Mouse (Mus musculus): Measurements from ENCODE around the gene Dip2c. TPM values are rescaled to one million over a fixed set of nuclear protein-coding genes. Genes with fewer than 3 reads are reported as not detected.

Gene Dip2c
- polyA plus RNA-seq, 1 experiment from 2014 or later, result 10.3 TPM

GRCm38 (mm10) chr13:9649894-9650293, 373.6 kb downstream of the Dip2c start:
- H3K4me1 ChIP-seq (replicated peaks), result no peaks in the 10 kb centered on the region
- H3K9me3 ChIP-seq, result no peaks in the 10 kb centered on the region
- H3K9ac ChIP-seq (replicated peaks), result no peak overlapping the region
- H3K4me2 ChIP-seq (replicated peaks), result no peak overlapping the region
- no peak for ATAC-seq
- H3K36me3 ChIP-seq, result peaks cover 25% of the 10 kb centered on the region
- H3K27ac ChIP-seq, result no peak overlapping the region
- no peak overlapping the region for H3K4me3 ChIP-seq (replicated peaks)
- 95% methylated on average over 1 of the region's 1 CpGs for WGBS
- H3K27me3 ChIP-seq, result no peaks in the 10 kb centered on the region

GRCm38 (mm10) chr13:9650580-9650979, 374.3 kb downstream of the Dip2c start:
- ATAC-seq, result no peak
- H3K4me1 ChIP-seq (replicated peaks), result no peaks in the 10 kb centered on the region
- peaks cover 23% of the 10 kb centered on the region; the same call in 1 of the 2 replicates for H3K36me3 ChIP-seq
- no peak overlapping the region for H3K27ac ChIP-seq
- H3K4me2 ChIP-seq (replicated peaks), result no peak overlapping the region
- H3K9me3 ChIP-seq, result no peaks in the 10 kb centered on the region
- H3K27me3 ChIP-seq, result no peaks in the 10 kb centered on the region
- H3K4me3 ChIP-seq (replicated peaks), result no peak overlapping the region
- no peak overlapping the region for H3K9ac ChIP-seq (replicated peaks)

- Histone ChIP-seq H3K36me3 (peaks cover 25% of the 10 kb centered on the region), H3K9ac (replicated peaks) (no peak overlapping the region), H3K27me3 (no peaks in the 10 kb centered on the region), H3K4me1 (replicated peaks) (no peaks in the 10 kb centered on the region), H3K4me2 (replicated peaks) (no peak overlapping the region), H3K9me3 (no peaks in the 10 kb centered on the region), H3K4me3 (replicated peaks) (no peak overlapping the region), H3K27ac (no peak overlapping the region)
- no peak for ATAC-seq
- WGBS, result 94% methylated on average over 3 of the region's 3 CpGs
These were observed 376.7 kb downstream of the Dip2c start for GRCm38 (mm10) chr13:9653018-9653417.

- no peak overlapping the region for H3K9ac ChIP-seq (replicated peaks)
- no peaks in the 10 kb centered on the region for H3K27me3 ChIP-seq
- ATAC-seq, result no peak
- WGBS, result 94% methylated on average over 6 of the region's 6 CpGs
- H3K4me2 ChIP-seq (replicated peaks), result no peak overlapping the region
- no peaks in the 10 kb centered on the region for H3K4me1 ChIP-seq (replicated peaks)
- H3K9me3 ChIP-seq, result no peaks in the 10 kb centered on the region
- H3K4me3 ChIP-seq (replicated peaks), result no peak overlapping the region
- H3K27ac ChIP-seq, result no peak overlapping the region
- H3K36me3 ChIP-seq, result peaks cover 36% of the 10 kb centered on the region
These were observed 380.3 kb downstream of the Dip2c start for GRCm38 (mm10) chr13:9656613-9657012.

GRCm38 (mm10) chr13:9660711-9661110, 384.4 kb downstream of the Dip2c start:
- H3K9me3 ChIP-seq, result no peaks in the 10 kb centered on the region
- H3K27ac ChIP-seq, result no peak overlapping the region
- 84% methylated on average over 1 of the region's 1 CpGs for WGBS
- H3K27me3 ChIP-seq, result no peaks in the 10 kb centered on the region
- no peak overlapping the region for H3K4me2 ChIP-seq (replicated peaks)
- H3K36me3 ChIP-seq, result peaks cover 65% of the 10 kb centered on the region
- H3K4me1 ChIP-seq (replicated peaks), result no peaks in the 10 kb centered on the region
- H3K9ac ChIP-seq (replicated peaks), result no peak overlapping the region
- no peak for ATAC-seq
- no peak overlapping the region for H3K4me3 ChIP-seq (replicated peaks)

GRCm38 (mm10) chr13:9663593-9663992, 387.3 kb downstream of the Dip2c start:
- Histone ChIP-seq H3K36me3 (peaks cover 58% of the 10 kb centered on the region), H3K4me2 (replicated peaks) (no peak overlapping the region), H3K4me3 (replicated peaks) (no peak overlapping the region), H3K9me3 (no peaks in the 10 kb centered on the region), H3K9ac (replicated peaks) (no peak overlapping the region), H3K27me3 (no peaks in the 10 kb centered on the region), H3K4me1 (replicated peaks) (no peaks in the 10 kb centered on the region), H3K27ac (no peak overlapping the region)
- 94% methylated on average over 1 of the region's 1 CpGs for WGBS
- no peak for ATAC-seq

- no peaks in the 10 kb centered on the region for H3K4me1 ChIP-seq (replicated peaks)
- H3K4me3 ChIP-seq (replicated peaks), result no peak overlapping the region
- H3K27me3 ChIP-seq, result no peaks in the 10 kb centered on the region
- H3K9me3 ChIP-seq, result no peaks in the 10 kb centered on the region
- no peak overlapping the region for H3K9ac ChIP-seq (replicated peaks)
- peaks cover 31% of the 10 kb centered on the region for H3K36me3 ChIP-seq
- H3K4me2 ChIP-seq (replicated peaks), result no peak overlapping the region
- ATAC-seq, result no peak
- H3K27ac ChIP-seq, result no peak overlapping the region
- 92% methylated on average over 7 of the region's 7 CpGs for WGBS
These were observed 391.7 kb downstream of the Dip2c start for GRCm38 (mm10) chr13:9667954-9668496.

- H3K27ac ChIP-seq, result no peak overlapping the region
- no peaks in the 10 kb centered on the region for H3K9me3 ChIP-seq
- H3K4me2 ChIP-seq (replicated peaks), result no peak overlapping the region
- H3K36me3 ChIP-seq, result peaks cover 25% of the 10 kb centered on the region
- no peaks in the 10 kb centered on the region for H3K4me1 ChIP-seq (replicated peaks)
- ATAC-seq, result no peak
- no peaks in the 10 kb centered on the region for H3K27me3 ChIP-seq
- WGBS, result 92% methylated on average over 5 of the region's 5 CpGs
- H3K9ac ChIP-seq (replicated peaks), result no peak overlapping the region
- H3K4me3 ChIP-seq (replicated peaks), result no peak overlapping the region
These were observed 392.9 kb downstream of the Dip2c start for GRCm38 (mm10) chr13:9669246-9669645.

GRCm38 (mm10) chr13:9674126-9674525, 397.8 kb downstream of the Dip2c start:
- Histone ChIP-seq H3K4me1 (replicated peaks) (no peaks in the 10 kb centered on the region), H3K9ac (replicated peaks) (no peak overlapping the region), H3K9me3 (no peaks in the 10 kb centered on the region; the same call in 1 of the 2 replicates), H3K36me3 (peaks cover 18% of the 10 kb centered on the region), H3K4me2 (replicated peaks) (no peak overlapping the region), H3K4me3 (replicated peaks) (no peak overlapping the region), H3K27ac (no peak overlapping the region), H3K27me3 (no peaks in the 10 kb centered on the region)
- WGBS, result 100% methylated on average over 1 of the region's 1 CpGs
- ATAC-seq, result 0 out of 2 replicates have a peak, but pooled peaks have one; percentile 4

- Histone ChIP-seq H3K27ac (no peak overlapping the region), H3K4me2 (replicated peaks) (no peak overlapping the region), H3K9ac (replicated peaks) (no peak overlapping the region), H3K9me3 (no peaks in the 10 kb centered on the region), H3K4me1 (replicated peaks) (no peaks in the 10 kb centered on the region), H3K27me3 (no peaks in the 10 kb centered on the region), H3K4me3 (replicated peaks) (no peak overlapping the region), H3K36me3 (peaks cover 52% of the 10 kb centered on the region)
- WGBS, result 95% methylated on average over 3 of the region's 3 CpGs
- ATAC-seq, result no peak
These were observed 405.2 kb downstream of the Dip2c start for GRCm38 (mm10) chr13:9681492-9681891.

- Histone ChIP-seq H3K9ac (replicated peaks) (no peak overlapping the region), H3K27me3 (no peaks in the 10 kb centered on the region), H3K4me1 (replicated peaks) (no peaks in the 10 kb centered on the region), H3K36me3 (peaks cover 66% of the 10 kb centered on the region), H3K4me2 (replicated peaks) (no peak overlapping the region), H3K4me3 (replicated peaks) (no peak overlapping the region), H3K9me3 (no peaks in the 10 kb centered on the region), H3K27ac (no peak overlapping the region)
- ATAC-seq, result 0 out of 2 replicates have a peak, but pooled peaks have one; percentile 35
- 93% methylated on average over 4 of the region's 4 CpGs for WGBS
These were observed 407.0 kb downstream of the Dip2c start for GRCm38 (mm10) chr13:9683280-9683679.

- Histone ChIP-seq H3K9ac (replicated peaks) (no peak overlapping the region), H3K27ac (0 out of 2 replicates have a peak overlapping the region, but pooled peaks have one; percentile 14), H3K27me3 (no peaks in the 10 kb centered on the region), H3K4me2 (replicated peaks) (no peak overlapping the region), H3K36me3 (peaks cover 76% of the 10 kb centered on the region), H3K4me3 (replicated peaks) (no peak overlapping the region), H3K9me3 (no peaks in the 10 kb centered on the region), H3K4me1 (replicated peaks) (no peaks in the 10 kb centered on the region)
- 94% methylated on average over 11 of the region's 11 CpGs for WGBS
- no peak for ATAC-seq
These were observed 408.0 kb downstream of the Dip2c start for GRCm38 (mm10) chr13:9684153-9684923.

Measured in midbrain, embryonic 13.5 days (tissue).